Mouse (Mus musculus): ENCODE measurements around the gene Nppc. TPM values are rescaled to one million over a fixed set of nuclear protein-coding genes. Genes with fewer than 3 reads are reported as not detected.

Nppc gene
- 3.7 and 5.2 TPM in 2 replicates for polyA plus RNA-seq (2015; fragmentation: Nextera tagmentation; extraction: Ambion mirVana)

GRCm38 (mm10) chr1:86670279-86671038 is at the start of gene Nppc:
Gene Nppc (minus strand): TSS chr1:86670571.
- Histone ChIP-seq H3K9ac (replicated peaks; ENCODE audit: low read depth, low read length) (peak within 1 kb of the TSS; percentile 67), H3K27ac (ENCODE audit: low read length) (no peak within 1 kb of the TSS), H3K36me3 (ENCODE audit: control insufficient read depth, insufficient read depth) (no peaks in the 10 kb centered on the region), H3K4me1 (replicated peaks; ENCODE audit: control insufficient read depth, insufficient read depth, low read length) (peaks cover 14% of the 10 kb centered on the region), H3K27me3 (replicated peaks; ENCODE audit: control insufficient read depth, insufficient read depth, low read length) (0 out of 2 replicates have a peak, but pooled peaks cover 2% of the 10 kb centered on the region), H3K9me3 (ENCODE audit: control insufficient read depth, low read length) (no peaks in the 10 kb centered on the region), H3K4me3 (replicated peaks; ENCODE audit: low read length) (peak within 1 kb of the TSS; percentile 68), H3K4me2 (ENCODE audit: low read length) (peak within 1 kb of the TSS; percentile 99)
- peak; percentile 95 for ATAC-seq
- 3% methylated on average over 59 of the region's 59 CpGs for WGBS

GRCm38 (mm10) chr1:86719391-86719790 is 49.0 kb upstream of the Nppc start:
- H3K27ac ChIP-seq (ENCODE audit: low read length) = no peak overlapping the region

GRCm38 (mm10) chr1:86718190-86718589 is 47.8 kb upstream of the Nppc start:
- Histone ChIP-seq H3K27me3 (replicated peaks; ENCODE audit: control insufficient read depth, insufficient read depth, low read length) (no peaks in the 10 kb centered on the region), H3K4me2 (ENCODE audit: low read length) (no peak overlapping the region), H3K4me3 (replicated peaks; ENCODE audit: low read length) (no peak overlapping the region), H3K9ac (replicated peaks; ENCODE audit: low read depth, low read length) (no peak overlapping the region), H3K36me3 (ENCODE audit: control insufficient read depth, insufficient read depth) (no peaks in the 10 kb centered on the region), H3K4me1 (replicated peaks; ENCODE audit: control insufficient read depth, insufficient read depth, low read length) (no peaks in the 10 kb centered on the region), H3K9me3 (ENCODE audit: control insufficient read depth, low read length) (no peaks in the 10 kb centered on the region), H3K27ac (ENCODE audit: low read length) (no peak overlapping the region)
- 89% methylated on average over 1 of the region's 1 CpGs for WGBS
- ATAC-seq = no peak

More at GRCm38 (mm10) chr1:86719391-86719790, 49.0 kb upstream of the Nppc start:
- Histone ChIP-seq H3K4me1 (replicated peaks; ENCODE audit: control insufficient read depth, insufficient read depth, low read length) (no peaks in the 10 kb centered on the region), H3K36me3 (ENCODE audit: control insufficient read depth, insufficient read depth) (no peaks in the 10 kb centered on the region), H3K4me2 (ENCODE audit: low read length) (no peak overlapping the region), H3K9ac (replicated peaks; ENCODE audit: low read depth, low read length) (no peak overlapping the region), H3K4me3 (replicated peaks; ENCODE audit: low read length) (no peak overlapping the region), H3K9me3 (ENCODE audit: control insufficient read depth, low read length) (no peaks in the 10 kb centered on the region), H3K27me3 (replicated peaks; ENCODE audit: control insufficient read depth, insufficient read depth, low read length) (no peaks in the 10 kb centered on the region)
- ATAC-seq = no peak
- WGBS = 87% methylated on average over 4 of the region's 4 CpGs

- no peaks in the 10 kb centered on the region for H3K27me3 ChIP-seq (replicated peaks; ENCODE audit: control insufficient read depth, insufficient read depth, low read length)
- no peak overlapping the region for H3K27ac ChIP-seq (ENCODE audit: low read length)
- WGBS = 90% methylated on average over 4 of the region's 4 CpGs
- H3K4me2 ChIP-seq (ENCODE audit: low read length) = no peak overlapping the region
- no peaks in the 10 kb centered on the region for H3K36me3 ChIP-seq (ENCODE audit: control insufficient read depth, insufficient read depth)
- H3K9ac ChIP-seq (replicated peaks; ENCODE audit: low read depth, low read length) = no peak overlapping the region
- no peak for ATAC-seq
- H3K4me1 ChIP-seq (replicated peaks; ENCODE audit: control insufficient read depth, insufficient read depth, low read length) = no peaks in the 10 kb centered on the region
- H3K4me3 ChIP-seq (replicated peaks; ENCODE audit: low read length) = no peak overlapping the region
- no peaks in the 10 kb centered on the region for H3K9me3 ChIP-seq (ENCODE audit: control insufficient read depth, low read length)
Observed at GRCm38 (mm10) chr1:86713054-86713453, 42.7 kb upstream of the Nppc start.

- Histone ChIP-seq H3K4me3 (replicated peaks; ENCODE audit: low read length) (no peak overlapping the region), H3K4me1 (replicated peaks; ENCODE audit: control insufficient read depth, insufficient read depth, low read length) (no peaks in the 10 kb centered on the region), H3K9me3 (ENCODE audit: control insufficient read depth, low read length) (no peaks in the 10 kb centered on the region), H3K27me3 (replicated peaks; ENCODE audit: control insufficient read depth, insufficient read depth, low read length) (no peaks in the 10 kb centered on the region), H3K36me3 (ENCODE audit: control insufficient read depth, insufficient read depth) (no peaks in the 10 kb centered on the region), H3K4me2 (ENCODE audit: low read length) (no peak overlapping the region), H3K27ac (ENCODE audit: low read length) (no peak overlapping the region), H3K9ac (replicated peaks; ENCODE audit: low read depth, low read length) (no peak overlapping the region)
- no peak for ATAC-seq
- 95% methylated on average over 2 of the region's 2 CpGs for WGBS
Observed at GRCm38 (mm10) chr1:86712045-86712444, 41.7 kb upstream of the Nppc start.

- no peak overlapping the region for H3K4me3 ChIP-seq (replicated peaks; ENCODE audit: low read length)
- no peaks in the 10 kb centered on the region for H3K27me3 ChIP-seq (replicated peaks; ENCODE audit: control insufficient read depth, insufficient read depth, low read length)
- 0 out of 2 replicates have a peak, but pooled peaks have one; percentile 45 for ATAC-seq
- H3K9me3 ChIP-seq (ENCODE audit: control insufficient read depth, low read length) = no peaks in the 10 kb centered on the region
- H3K9ac ChIP-seq (replicated peaks; ENCODE audit: low read depth, low read length) = no peak overlapping the region
- no peaks in the 10 kb centered on the region for H3K36me3 ChIP-seq (ENCODE audit: control insufficient read depth, insufficient read depth)
- no peak overlapping the region for H3K4me2 ChIP-seq (ENCODE audit: low read length)
- H3K4me1 ChIP-seq (replicated peaks; ENCODE audit: control insufficient read depth, insufficient read depth, low read length) = peaks cover 7% of the 10 kb centered on the region
- WGBS = 66% methylated on average over 4 of the region's 4 CpGs
- no peak overlapping the region for H3K27ac ChIP-seq (ENCODE audit: low read length)
Observed at GRCm38 (mm10) chr1:86709546-86709945, 39.2 kb upstream of the Nppc start.

GRCm38 (mm10) chr1:86705461-86705860 is 35.1 kb upstream of the Nppc start:
- Histone ChIP-seq H3K36me3 (ENCODE audit: control insufficient read depth, insufficient read depth) (no peaks in the 10 kb centered on the region), H3K9me3 (ENCODE audit: control insufficient read depth, low read length) (no peaks in the 10 kb centered on the region), H3K4me3 (replicated peaks; ENCODE audit: low read length) (no peak overlapping the region), H3K4me1 (replicated peaks; ENCODE audit: control insufficient read depth, insufficient read depth, low read length) (peaks cover 13% of the 10 kb centered on the region), H3K4me2 (ENCODE audit: low read length) (no peak overlapping the region), H3K9ac (replicated peaks; ENCODE audit: low read depth, low read length) (no peak overlapping the region), H3K27ac (ENCODE audit: low read length) (no peak overlapping the region), H3K27me3 (replicated peaks; ENCODE audit: control insufficient read depth, insufficient read depth, low read length) (no peaks in the 10 kb centered on the region)
- ATAC-seq = no peak
- WGBS = 87% methylated on average over 3 of the region's 3 CpGs

GRCm38 (mm10) chr1:86703965-86704326 is 33.6 kb upstream of the Nppc start:
- under 1% methylated on average over 26 of the region's 27 CpGs for WGBS
- Histone ChIP-seq H3K4me1 (replicated peaks; ENCODE audit: control insufficient read depth, insufficient read depth, low read length) (peaks cover 13% of the 10 kb centered on the region), H3K27me3 (replicated peaks; ENCODE audit: control insufficient read depth, insufficient read depth, low read length) (no peaks in the 10 kb centered on the region), H3K4me3 (replicated peaks; ENCODE audit: low read length) (peak overlapping the region; percentile 97), H3K4me2 (ENCODE audit: low read length) (peak overlapping the region; percentile 80), H3K9me3 (ENCODE audit: control insufficient read depth, low read length) (no peaks in the 10 kb centered on the region), H3K9ac (replicated peaks; ENCODE audit: low read depth, low read length) (peak overlapping the region; percentile 95), H3K27ac (ENCODE audit: low read length) (peak overlapping the region; percentile 81), H3K36me3 (ENCODE audit: control insufficient read depth, insufficient read depth) (no peaks in the 10 kb centered on the region)
- no peak; the same call in 1 of the 2 replicates for ATAC-seq

GRCm38 (mm10) chr1:86703300-86703964 is 33.1 kb upstream of the Nppc start, which contains the start of gene Dis3l2:
Gene Dis3l2 (plus strand): TSS chr1:86703808.
- 2% methylated on average over 54 of the region's 54 CpGs for WGBS

More at GRCm38 (mm10) chr1:86703300-86703964, 33.1 kb upstream of the Nppc start, which contains the start of gene Dis3l2:
- peak; percentile 97 for ATAC-seq
- Histone ChIP-seq H3K36me3 (ENCODE audit: control insufficient read depth, insufficient read depth) (no peaks in the 10 kb centered on the region), H3K27me3 (replicated peaks; ENCODE audit: control insufficient read depth, insufficient read depth, low read length) (no peaks in the 10 kb centered on the region), H3K4me2 (ENCODE audit: low read length) (peak within 1 kb of the TSS; percentile 80), H3K4me3 (replicated peaks; ENCODE audit: low read length) (peak within 1 kb of the TSS; percentile 97), H3K27ac (ENCODE audit: low read length) (peak within 1 kb of the TSS; percentile 81), H3K9me3 (ENCODE audit: control insufficient read depth, low read length) (no peaks in the 10 kb centered on the region), H3K9ac (replicated peaks; ENCODE audit: low read depth, low read length) (peak within 1 kb of the TSS; percentile 95), H3K4me1 (replicated peaks; ENCODE audit: control insufficient read depth, insufficient read depth, low read length) (peaks cover 13% of the 10 kb centered on the region)
